Mouse (Mus musculus) MN1 (cell line): ENCODE results near the gene Hoxd4.

ENCODE experiments used
- DNase-seq: peaks from one replicate; pipeline ENCODE4 v3.0.0-alpha.2; 2016; ENCODE audit warnings: low spot score

Hoxd4 gene

DNA sequence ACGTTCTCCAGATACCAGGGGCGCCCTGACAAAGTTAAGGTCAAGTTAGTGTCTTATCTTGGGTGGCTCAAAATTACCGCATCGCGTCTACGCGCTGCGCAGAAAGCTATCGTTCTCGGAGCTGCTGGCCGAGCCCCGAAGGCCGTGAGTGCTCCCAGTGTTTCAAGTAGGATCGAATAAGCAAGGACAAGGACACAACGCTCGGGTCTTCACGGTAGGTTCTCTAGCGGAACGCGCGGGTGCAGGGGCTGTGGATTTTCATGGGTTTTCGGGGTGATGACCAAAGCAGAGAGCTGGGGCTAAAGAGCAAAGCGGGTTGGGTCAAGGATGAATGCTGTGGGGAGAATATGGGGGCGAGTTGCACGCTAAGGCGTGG lies 32.1 kb upstream of the Hoxd4 start:
- no peak for DNase-seq

DNA sequence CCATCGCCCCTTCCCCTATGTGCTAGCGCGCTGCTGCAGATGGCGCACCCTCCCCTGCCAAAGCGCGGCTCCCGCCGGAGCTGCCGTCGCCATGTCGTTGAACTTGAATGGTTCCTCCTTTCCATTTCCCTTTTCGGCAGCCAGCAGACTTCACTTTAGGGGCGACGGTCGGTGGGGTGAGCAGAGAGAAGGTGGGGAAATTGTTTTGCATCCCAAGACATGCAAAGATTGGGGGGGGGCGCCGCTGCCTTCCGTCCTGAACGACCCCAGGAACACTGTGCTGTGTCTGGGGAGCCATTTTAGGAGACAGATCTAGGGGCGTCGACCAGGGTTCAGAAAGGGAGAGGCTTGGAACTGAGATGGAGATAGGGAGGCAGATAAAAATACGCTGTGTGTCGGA lies 31.7 kb upstream of the Hoxd4 start:
- DNase-seq, result no peak

DNA sequence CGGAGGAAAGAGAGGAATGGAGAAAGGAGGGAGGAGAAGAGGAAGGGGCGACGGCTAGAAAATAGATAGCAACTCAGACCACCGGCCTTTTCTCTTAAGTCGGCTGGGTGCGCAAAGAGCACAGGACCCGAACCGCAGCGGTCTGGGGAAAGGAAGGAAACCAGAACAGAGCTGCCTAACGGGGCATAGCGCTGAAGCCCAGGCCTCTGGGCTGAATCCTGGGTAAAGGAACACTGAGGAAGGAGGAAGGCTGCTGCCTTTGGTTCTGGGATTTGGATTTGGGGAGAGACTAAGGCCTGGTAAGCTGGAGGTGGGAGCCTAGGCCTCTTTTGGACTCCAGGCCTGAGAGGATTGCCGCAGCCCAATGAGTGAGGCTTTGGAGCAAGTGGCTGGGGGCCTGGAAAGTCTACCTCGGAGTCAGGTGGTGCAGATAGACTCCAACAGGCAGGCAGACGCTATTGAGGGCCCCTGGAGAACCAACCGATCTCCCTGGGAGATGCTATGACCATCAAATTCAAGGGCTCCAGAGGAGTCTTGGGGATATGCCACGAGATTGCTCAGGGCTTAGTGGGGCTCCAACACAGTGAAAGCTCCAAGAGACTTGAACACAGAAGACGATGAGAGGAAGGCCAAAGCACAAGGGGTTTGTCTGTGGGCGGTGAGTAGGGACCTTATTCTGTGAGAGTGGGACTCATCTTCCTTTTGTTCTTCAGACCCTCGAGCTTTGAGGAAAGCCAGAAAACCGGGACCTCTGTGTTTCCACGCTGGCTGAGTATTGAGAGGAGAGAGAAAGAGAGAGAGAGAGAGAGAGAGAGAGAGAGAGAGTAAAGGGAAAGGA lies 30.9 kb upstream of the Hoxd4 start:
- DNase-seq, result no peak

DNA sequence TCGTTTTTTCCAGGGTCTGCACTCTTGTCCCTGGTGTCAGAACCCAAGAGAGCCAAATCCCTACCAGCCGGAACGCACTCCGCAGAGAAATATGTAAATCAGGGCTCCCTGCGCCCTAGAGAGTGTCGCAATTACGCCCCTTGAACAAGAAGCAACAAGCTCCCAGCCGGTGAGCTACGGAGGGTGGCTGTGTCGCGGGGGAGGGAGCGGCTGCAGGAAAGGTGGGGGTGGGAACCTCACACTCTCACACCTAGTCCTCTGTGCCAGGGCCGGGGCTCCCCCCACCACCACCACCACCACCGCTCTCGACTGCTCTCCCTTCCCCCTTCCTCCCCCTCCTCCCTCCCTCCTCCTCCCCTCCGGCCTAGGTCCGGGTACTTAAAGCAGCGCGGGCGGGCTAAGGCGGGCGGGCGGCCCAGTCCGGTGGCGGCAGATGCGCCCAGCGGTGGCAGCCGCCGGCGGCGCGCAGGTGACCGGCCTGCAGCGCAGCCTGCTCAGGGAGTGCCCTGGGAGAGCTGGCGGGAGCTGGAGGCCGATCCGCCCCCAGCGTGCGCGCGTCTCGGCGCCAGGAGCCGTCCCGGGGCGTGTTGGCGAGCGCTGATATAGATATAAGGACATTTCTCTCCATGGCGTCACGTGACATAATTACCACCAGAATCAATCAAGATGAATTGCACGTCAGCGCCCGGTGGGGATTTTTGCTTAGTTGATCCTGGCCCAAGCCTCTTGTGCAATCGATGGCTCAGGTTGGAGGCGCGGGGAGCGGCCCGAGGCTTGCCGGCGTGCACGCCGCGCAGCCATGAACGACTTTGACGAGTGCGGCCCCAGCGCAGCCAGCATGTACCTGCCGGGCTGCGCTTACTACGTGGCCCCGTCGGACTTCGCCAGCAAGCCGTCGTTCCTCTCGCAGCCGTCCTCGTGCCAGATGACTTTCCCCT lies 29.9 kb upstream of the Hoxd4 start:
- no peak for DNase-seq

DNA sequence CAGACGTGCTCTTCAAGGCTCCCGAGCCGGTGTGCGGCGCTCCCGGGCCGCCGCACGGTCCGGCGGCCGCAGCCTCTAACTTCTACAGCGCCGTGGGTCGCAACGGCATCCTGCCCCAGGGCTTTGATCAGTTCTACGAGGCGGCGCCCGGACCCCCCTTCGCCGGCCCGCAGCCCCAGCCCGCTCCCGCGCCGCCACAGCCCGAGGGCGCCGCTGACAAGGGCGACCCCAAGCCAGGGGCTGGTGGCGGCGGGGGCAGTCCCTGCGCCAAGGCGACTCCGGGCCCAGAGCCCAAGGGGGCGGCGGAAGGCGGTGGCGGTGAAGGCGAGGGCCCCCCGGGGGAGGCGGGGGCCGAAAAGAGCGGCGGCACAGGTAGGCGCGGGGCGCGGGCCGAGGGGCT lies 28.9 kb upstream of the Hoxd4 start:
- no peak for DNase-seq

DNA sequence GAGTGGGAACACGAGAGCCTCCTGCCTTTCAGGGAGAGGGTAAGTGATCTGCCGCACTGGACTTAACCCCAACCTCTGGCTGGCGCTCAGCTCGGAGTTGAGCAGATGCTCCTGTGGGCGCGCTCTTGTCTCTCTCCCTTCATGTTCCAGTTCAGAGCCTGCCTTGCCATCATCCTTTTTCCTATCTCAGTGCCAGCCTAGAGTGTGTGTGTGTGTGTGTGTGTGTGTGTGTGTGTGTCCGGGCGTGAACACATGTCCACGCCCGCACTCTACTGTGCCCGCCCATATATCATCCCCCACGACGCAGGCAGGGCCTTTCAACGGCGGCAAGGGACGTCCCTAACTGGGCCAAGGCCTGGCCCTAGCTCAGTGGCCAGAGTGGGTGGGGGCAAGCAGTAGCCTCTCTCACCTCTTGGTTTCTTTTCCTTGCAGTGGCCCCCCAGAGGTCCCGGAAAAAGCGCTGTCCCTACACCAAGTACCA lies 28.2 kb upstream of the Hoxd4 start:
- no peak for DNase-seq

DNA sequence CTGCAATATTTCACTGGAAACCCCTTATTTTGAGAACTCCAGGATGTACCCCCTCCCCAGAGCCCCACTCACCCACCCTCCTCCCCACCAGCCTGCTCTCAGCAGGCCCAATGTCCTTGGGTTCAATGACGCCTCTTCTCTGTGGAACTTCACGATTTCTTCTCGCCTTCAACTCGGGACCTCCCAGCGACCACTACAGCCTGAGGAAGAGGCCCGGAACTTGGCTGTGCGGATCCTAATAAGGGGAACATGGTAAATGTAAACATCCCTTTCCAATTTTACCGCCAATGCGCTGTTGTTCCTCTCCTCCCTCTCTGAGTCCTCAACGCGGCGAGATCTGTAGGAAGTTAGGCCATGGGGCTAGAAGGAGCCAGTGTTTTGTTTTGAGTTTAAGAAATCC lies 27.6 kb upstream of the Hoxd4 start:
- no peak for DNase-seq

DNA sequence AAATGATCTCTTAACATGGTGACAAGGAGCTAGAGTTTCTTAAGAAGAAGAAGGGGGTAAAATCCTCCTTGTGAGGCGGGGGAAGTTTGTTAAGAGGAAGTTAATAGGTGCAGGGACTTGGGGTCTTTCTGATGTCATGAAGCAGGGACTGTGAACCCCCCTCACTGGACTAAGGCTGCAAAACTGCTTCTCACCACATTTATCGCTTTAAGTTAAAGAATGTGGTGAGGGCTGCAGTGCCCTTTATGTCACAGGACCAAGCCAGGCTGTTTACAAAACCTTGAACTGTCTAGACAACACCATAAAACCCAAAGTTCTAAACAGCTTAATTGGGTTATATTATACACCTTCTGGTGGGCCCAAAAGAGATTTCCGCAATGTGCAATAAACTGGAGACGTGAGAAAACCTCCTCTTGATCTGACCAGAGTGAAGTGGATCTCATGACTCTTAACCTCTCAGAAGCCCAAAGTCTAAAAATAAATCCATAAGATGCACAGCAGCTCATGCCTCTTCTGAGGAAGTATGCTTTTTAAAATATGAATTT lies 26.6 kb upstream of the Hoxd4 start:
- no peak for DNase-seq

DNA sequence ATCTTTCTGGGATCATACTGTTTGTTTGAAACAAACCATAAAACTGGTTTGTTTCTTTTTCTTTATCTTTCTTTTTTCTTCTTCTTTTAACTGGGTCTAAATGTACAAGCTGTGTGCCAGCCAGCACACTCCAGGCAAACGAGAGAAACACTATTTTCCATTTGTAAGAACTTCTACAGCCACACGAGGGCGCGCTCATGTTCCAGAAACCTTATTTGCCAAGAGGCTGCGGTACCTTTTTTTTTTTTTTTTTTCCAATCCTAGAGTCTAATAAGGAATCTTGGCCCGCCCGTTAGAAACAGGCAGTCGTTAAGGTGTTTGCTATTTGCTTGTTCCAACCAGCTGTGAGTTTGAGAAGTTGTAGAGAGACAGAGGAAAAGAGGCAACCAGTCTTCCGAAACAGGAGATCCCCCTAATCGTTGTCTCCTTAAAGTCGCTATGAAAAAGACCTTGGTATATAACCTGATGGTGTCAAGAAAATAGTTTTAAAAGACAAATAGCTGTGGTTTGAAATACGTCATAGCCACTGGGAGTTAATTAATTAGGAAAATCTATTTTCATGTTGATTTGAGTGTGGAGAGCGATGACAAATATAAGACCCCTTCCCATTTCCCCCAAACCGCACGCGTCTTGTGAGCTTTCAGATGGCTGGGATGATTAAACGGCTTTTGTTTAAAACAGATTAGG lies 25.3 kb upstream of the Hoxd4 start:
- DNase-seq, result no peak

DNA sequence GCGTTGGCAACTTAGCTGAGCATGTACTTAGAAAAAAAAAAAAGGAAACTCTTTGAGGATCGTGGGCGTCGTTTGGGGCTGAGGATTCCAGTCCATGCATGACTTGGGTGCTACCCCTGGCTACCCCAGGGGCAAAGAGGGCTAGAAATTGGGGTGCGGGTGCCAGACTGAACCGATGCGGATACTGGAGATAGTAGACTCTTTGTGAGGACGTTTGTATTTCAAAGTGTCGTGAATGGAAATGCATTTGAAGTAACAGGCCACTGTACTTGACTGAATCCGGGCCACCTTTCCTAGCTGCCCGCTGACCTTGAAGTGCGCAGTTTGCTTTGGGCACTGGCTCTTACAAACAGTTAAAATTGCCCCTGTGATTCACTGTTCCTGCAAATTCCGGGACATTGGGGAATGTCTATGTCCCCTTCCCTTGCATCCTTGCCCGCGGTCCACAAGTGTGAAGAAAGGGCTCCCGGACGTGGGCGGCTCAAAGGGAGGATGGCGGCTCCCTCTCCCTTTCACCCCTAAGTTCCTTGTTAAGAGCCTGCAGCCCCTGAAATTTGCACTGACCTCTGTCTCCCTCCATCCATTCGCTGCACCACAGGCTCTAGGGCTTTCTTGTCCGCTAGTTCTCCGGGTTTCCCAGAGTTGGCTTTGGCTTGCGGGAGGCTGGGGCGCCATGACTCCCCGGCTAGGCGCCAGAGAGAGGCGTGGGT lies 24.6 kb upstream of the Hoxd4 start:
- no peak for DNase-seq

DNA sequence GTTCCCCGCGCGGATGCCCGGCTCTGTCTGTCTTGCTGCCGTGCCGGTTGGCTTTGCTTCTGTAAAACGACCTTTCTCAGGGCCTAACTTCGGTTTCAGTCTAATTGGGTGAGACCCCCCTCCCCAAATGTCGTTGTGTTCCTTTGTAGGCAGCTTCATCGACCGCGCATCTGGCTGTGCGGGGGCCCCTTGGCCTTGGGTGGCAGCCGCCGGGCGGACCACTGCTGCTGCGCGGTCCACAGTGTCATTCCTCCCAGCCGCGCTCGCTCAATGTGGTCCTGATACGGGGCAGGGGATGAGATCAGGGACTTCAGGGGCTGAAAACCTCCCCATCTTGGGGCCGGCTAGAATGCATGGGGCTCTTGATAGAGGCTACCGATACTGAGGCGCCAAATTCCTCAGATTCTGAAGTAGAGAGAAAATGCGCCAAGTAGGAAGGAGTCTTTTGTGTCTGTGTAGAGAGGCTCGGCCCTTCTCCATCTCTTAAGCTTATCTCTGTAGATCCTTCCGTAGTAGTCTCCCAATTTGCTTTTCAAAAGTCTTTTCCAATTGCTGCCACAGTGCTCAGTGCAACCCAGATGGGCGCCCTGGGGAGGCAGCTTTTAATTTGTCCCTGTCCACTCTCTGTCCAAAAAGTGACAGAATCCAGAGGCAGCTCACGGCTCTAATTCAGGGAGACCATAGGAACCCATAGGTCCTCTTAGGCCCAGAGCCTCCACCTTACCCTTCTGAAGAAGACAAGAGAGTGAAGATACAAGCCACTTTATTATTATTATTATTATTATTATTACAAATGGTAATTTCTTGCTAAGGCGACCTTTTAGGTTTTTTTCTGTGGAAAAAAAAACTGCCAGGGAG lies 23.8 kb upstream of the Hoxd4 start:
- no peak for DNase-seq

DNA sequence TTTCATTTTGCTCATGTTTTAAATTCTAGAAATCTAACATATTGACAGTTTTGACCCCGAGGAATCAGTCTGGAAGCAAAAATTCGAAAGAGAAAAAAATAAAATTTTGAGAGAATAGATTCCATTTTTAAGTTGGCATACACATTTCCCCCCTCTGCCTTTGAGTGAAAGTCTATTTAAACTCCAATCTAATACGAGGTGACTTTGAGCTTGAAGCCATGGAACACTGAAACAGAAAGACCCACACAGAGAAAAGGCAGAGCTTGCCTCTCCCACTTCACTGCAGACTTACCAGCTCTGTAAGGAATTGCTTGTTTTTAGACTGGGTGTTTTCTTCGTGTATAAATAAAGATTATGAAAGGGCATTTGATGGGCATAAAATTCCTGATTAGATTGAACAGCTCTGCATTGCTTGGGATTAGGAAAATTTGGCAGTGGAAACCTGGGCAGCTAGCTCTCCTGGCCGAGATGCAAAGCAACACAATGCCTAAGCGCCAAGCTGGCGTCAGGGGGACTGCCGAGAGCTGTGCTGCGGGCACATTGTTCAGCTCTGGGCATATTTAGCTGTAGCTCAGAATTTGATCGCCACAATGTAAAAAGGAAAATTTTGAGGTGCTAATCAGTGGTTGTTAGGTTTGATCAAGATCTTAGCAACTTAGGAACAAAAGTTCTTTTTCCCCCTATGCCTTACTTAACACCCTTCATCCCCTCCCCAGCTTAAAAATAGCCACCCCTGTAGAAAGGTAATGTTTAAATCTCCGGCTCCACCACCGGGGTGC lies 22.7 kb upstream of the Hoxd4 start:
- no peak for DNase-seq

DNA sequence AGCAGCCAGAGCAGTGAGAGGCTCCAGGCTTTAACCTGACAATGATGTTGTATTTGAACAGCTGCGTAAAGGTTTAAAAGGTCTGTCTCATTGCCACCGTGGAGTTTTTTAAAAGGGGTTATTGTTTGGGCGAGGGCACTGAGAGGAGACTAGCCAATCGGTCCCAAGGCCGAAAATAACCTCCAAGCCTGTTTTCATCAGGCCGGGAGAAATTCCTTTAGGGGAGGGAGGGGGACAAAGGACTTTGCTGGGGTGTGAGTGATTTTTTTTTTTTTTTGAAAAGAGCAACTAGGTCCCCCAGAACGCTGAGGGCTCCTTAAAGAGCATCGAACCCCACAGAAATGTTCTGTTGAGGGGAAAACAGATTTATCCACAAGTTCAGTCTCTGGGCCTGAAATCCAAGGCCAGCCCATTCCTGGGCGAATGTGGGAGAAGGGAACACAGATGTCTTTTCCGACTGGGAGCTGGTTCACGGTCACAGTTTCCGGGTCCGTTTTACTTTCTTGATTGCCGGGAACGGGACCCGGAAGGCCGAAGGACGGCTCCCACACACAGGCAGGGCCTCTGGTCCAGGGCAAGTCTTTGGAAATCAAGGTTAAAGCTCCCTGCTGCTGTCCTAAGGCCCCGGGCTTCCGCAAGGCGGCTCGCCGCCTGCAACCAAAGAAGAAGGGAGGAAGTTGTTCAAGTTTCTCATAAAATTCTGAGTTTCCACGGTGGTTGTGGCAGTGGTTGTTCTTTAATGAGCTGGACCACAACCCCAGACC lies 22.0 kb upstream of the Hoxd4 start:
- no peak for DNase-seq

DNA sequence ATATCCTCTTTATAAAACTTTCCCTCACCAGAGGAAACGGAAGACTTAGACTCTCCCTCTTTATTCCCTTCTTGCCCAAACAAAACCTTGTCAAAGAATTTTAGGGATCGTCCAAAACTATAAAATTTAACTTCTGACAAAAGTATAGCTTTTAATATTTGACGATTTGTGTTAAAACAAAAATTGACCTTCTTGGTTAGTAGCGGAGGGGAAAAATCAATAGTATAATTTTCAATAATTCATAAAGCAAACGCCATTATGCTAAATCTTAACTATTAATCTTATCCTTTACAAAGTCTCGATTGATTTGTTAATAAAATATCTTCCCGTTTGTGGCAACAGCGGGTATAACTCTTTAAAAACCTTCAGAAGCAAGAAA lies 21.4 kb upstream of the Hoxd4 start:
- DNase-seq, result no peak

DNA sequence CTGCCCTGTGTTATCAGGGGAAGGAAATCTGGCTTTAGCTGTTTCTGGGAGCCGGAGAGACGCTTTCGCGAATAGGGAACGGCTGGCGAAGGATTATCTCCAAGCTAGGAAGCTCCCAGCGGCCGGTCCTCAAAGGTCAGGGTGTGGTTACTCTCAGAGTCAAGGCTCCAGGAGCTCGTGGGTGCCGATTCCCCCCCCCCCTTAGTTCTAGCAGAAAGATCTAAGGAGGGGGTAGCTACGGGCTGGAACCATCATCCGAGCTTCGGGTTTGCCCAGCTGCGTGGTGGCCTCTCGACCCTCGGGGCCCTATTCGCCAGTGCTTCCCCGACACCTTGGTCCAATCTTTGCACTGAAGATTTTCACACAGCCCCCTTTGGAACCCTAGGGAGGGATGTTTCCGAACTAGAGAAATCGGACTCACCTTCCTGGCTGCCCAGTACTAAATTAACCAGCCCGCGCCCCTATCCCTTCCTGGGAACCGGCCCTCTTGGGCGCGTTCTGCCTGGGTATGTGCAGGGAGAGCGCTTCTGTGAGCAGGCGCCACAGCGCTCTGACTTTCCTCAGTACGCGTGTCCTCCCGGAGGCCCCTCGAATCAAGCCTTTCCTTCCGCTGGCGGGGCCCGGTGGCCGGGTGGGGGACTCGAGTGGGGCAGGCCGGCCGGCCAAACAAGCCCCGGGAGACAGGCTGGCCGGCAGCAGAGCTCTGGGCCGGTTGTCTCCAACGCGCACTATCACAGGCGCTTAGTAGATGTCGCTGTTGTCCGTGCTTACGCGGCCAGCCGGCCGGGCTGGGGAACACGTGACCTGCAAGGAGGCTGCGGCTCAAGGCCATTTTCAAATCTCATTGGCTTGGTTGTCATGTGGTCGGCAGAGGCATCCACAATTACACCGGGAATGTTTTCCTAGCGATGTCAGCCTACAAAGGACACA lies 20.4 kb upstream of the Hoxd4 start, which contains the start of gene Hoxd10:
Gene Hoxd10 (plus strand): TSS at position 903 of the 930 bp plus-strand sequence.
- DNase-seq, result no peak

DNA sequence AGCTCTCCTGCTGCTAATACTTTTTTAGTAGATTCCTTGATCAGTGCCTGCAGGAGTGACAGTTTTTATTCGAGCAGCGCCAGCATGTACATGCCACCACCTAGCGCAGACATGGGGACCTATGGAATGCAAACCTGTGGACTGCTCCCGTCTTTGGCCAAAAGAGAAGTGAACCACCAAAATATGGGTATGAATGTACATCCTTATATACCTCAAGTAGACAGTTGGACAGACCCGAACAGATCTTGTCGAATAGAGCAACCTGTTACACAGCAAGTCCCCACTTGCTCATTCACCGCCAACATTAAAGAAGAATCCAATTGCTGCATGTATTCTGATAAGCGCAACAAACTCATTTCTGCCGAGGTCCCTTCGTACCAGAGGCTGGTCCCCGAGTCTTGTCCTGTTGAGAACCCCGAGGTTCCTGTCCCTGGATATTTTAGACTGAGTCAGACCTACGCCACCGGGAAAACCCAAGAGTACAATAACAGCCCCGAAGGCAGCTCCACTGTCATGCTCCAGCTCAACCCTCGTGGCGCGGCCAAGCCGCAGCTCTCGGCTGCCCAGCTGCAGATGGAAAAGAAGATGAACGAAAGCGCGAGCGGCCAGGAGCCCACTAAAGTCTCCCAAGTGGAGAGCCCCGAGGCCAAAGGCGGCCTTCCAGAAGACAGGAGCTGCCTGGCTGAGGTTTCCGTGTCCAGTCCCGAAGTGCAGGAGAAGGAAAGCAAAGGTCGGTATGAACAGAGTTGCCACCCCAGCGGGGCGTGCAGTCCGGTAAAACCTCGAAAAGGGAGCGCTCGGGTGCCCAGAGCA lies 19.5 kb upstream of the Hoxd4 start:
- no peak for DNase-seq
